Mouse (Mus musculus) lung, embryonic 14.5 days (tissue): ENCODE measurements around the gene Donson. TPM values are rescaled to one million over a fixed set of nuclear protein-coding genes. Genes with fewer than 3 reads are reported as not detected.

ENCODE experiments used
- ATAC-seq: fragments of 200-750 bp; cut with Nextera tagmentation; 2 replicates; pipeline ENCODE4 v1.8.0; 2017; ENCODE audit warnings: mild to moderate bottlenecking, moderate TSS enrichment, moderate library complexity; ENCODE audit not compliant: insufficient read depth
- DNase-seq: peaks from one replicate; pipeline ENCODE4 v3.0.0-alpha.2; 2015
- H3K27ac ChIP-seq: fragments of 300-500 bp; sonication (generic); 2 replicates; pipeline ENCODE4 v1.5.1; 2014; ENCODE audit warnings: low read depth, mild to moderate bottlenecking, moderate library complexity
- H3K27me3 ChIP-seq: fragments of 300-500 bp; sonication (generic); 2 replicates; pipeline ENCODE4 v1.6.1; 2014; ENCODE audit warnings: low read length, control low read depth; ENCODE audit not compliant: insufficient read depth
- H3K36me3 ChIP-seq: fragments of 300-500 bp; sonication (generic); 2 replicates; pipeline ENCODE4 v1.6.1; 2014; ENCODE audit warnings: control low read depth; ENCODE audit not compliant: insufficient read depth
- H3K4me1 ChIP-seq: fragments of 300-500 bp; sonication (generic); 2 replicates; pipeline ENCODE4 v1.6.1; 2014; ENCODE audit warnings: antibody characterized with exemption, control low read depth; ENCODE audit not compliant: insufficient read depth
- H3K4me2 ChIP-seq: fragments of 300-500 bp; sonication (generic); 2 replicates; pipeline ENCODE4 v1.6.1; 2014; ENCODE audit warnings: mild to moderate bottlenecking
- H3K4me3 ChIP-seq: fragments of 300-500 bp; sonication (generic); 2 replicates; pipeline ENCODE4 v1.5.1; 2014; ENCODE audit warnings: low read depth, low read length
- H3K9ac ChIP-seq: fragments of 300-500 bp; sonication (generic); 2 replicates; pipeline ENCODE4 v1.6.1; 2014
- H3K9me3 ChIP-seq: fragments of 300-500 bp; sonication (generic); 2 replicates; pipeline ENCODE4 v1.6.1; 2016; ENCODE audit warnings: low read depth, low read length, control low read depth
- CTCF ChIP-seq: IDR thresholded peaks from 2 replicates; pipeline ENCODE4 v1.5.1; 2016; ENCODE audit warnings: antibody characterized with exemption, low read depth
- WGBS: fragments of 180-500 bp; shearing (Covaris S2); extraction: QIAGEN DNeasy Blood & Tissue Kit; methylation state at CpG from one replicate; pipeline ENCODE4 v1.1.7; 2014; 5-methylcytosine and 5-hydroxymethylcytosine counted together
- polyA plus RNA-seq: library from polyadenylated mRNA; unstranded; fragments of >200 nt; fragmentation: Nextera tagmentation; extraction: Ambion mirVana; gene quantifications from 2 replicates; pipeline ENCODE4 v1.2.1, GENCODE M21; 2014

The Donson gene
- polyA plus RNA-seq, 1 experiment from 2014 or later: 34.4 TPM

DNA sequence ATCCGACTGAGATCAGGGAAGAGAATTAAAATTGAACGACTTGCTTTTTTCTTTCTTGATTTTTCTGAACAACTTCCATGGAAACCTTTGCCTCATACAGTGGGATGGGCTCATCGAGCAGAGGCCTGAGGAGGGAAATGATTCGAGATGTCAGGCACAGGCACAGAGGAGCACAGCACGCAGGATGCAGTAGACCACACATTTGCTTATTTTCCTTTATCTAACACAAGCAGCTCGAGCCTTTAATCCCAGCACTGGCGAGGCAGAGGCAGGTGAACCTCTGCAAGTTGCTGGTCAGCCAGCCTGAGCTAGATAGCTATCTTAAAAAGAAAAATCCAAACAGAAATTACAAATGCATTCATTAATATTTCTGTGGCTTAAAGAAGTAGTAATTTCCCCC is 1.2 kb upstream of the Donson start:
- H3K27me3 ChIP-seq: no peaks in the 10 kb centered on the region
- DNase-seq: no peak
- no peak for ATAC-seq
- TF ChIP-seq CTCF: no peak
- peak overlapping the region; percentile 81 for H3K4me2 ChIP-seq
- WGBS: 36% methylated on average over 7 of the region's 7 CpGs
- no peaks in the 10 kb centered on the region for H3K9me3 ChIP-seq
- no peaks in the 10 kb centered on the region; the same call in 1 of the 2 replicates for H3K4me1 ChIP-seq
- H3K9ac ChIP-seq: 0 out of 2 replicates have a peak overlapping the region, but pooled peaks have one; percentile 17
- peaks cover 16% of the 10 kb centered on the region; the same call in 1 of the 2 replicates for H3K36me3 ChIP-seq
- no peak overlapping the region for H3K27ac ChIP-seq
- peak overlapping the region; percentile 89; the same call in 1 of the 2 replicates for H3K4me3 ChIP-seq

DNA sequence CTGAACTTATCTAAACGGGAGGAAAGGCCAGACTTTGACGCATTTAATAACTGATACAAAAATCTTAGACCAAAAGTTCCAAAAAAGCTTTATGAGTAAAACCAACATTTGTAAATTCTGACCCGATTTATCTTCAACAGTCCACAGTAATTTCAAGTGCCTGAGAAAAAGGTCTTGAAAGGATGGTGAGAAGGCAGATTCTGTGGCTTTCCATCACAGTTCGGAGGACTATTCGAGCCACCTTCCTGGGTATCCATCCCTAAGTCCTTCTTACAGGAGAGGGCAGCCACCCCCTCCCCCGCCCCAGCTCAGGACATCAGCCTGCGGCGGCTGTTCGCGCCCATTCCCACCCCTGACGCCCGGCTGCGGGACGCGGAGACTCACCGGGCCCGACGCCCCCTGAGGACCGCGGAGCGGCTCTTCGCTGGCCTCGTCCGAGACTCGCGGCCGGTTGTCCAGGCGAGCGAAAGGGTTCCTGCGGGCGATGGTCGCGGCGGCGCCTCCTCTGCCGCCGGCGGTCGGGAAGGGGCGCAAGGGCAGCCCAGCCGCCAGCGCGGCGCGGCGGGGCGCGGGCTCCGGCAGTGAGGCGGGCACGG is 449 bp downstream of the Donson start:
- H3K4me1 ChIP-seq: no peaks in the 10 kb centered on the region; the same call in 1 of the 2 replicates
- no peaks in the 10 kb centered on the region for H3K27me3 ChIP-seq
- no peak for TF ChIP-seq CTCF
- peak; percentile 74 for ATAC-seq
- WGBS: 1% methylated on average over 45 of the region's 51 CpGs
- DNase-seq: no peak
- H3K9me3 ChIP-seq: no peaks in the 10 kb centered on the region
- H3K36me3 ChIP-seq: peaks cover 26% of the 10 kb centered on the region
- H3K4me2 ChIP-seq: peak overlapping the region; percentile 81
- H3K4me3 ChIP-seq: peak overlapping the region; percentile 89
- peak overlapping the region; percentile 85 for H3K9ac ChIP-seq
- peak overlapping the region; percentile 74; the same call in 1 of the 2 replicates for H3K27ac ChIP-seq

DNA sequence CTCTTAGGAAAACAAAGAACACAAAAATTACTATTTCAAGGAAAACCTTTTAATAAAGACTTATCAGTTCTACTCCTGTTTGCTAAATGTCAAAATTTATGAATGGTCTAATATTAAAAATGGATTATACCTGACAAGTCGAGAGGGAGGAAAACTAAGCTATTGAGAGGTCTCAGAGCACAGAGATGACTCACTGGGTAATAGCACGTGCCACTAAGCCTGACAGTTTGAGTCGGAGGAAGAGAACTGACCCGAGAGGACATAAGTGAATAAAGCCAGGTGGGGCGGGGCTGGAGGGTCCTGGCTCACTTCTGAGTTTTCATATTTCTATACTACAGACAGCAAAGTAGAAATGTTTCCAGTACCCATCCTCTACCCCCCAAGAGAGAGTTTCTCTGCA is 2.2 kb downstream of the Donson start:
- DNase-seq (no peak), ATAC-seq (no peak)
- H3K27me3 ChIP-seq: no peaks in the 10 kb centered on the region
- no peaks in the 10 kb centered on the region for H3K9me3 ChIP-seq
- no peak overlapping the region for H3K9ac ChIP-seq
- no peak overlapping the region for H3K27ac ChIP-seq
- no peak overlapping the region for H3K4me3 ChIP-seq
- WGBS: 74% methylated on average over 5 of the region's 5 CpGs
- no peak for TF ChIP-seq CTCF
- H3K36me3 ChIP-seq: peaks cover 43% of the 10 kb centered on the region
- no peak overlapping the region for H3K4me2 ChIP-seq
- H3K4me1 ChIP-seq: no peaks in the 10 kb centered on the region; the same call in 1 of the 2 replicates

DNA sequence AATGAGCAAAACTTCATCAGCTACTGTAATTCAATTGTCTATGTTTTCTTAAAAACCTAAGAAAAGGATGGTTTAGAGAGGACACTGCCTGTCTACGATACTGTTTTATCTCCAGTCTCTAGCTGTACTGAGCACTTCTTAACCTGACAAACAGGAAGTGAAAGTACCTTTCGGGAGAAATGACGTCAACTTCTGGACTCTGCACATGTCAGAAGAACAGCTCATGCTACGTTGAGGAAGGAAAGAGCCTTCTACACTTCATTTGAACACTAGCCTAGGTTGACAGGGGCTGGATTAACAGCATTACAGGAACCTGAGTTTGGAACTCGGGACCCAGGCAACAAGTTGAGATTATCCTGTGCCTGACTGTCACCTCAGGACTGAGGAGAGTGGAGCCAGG is 3.0 kb downstream of the Donson start:
- 82% methylated on average over 5 of the region's 5 CpGs for WGBS
- TF ChIP-seq CTCF: no peak
- H3K9me3 ChIP-seq: no peaks in the 10 kb centered on the region
- DNase-seq (no peak), ATAC-seq (no peak)
- H3K36me3 ChIP-seq: peaks cover 52% of the 10 kb centered on the region
- H3K4me1 ChIP-seq: no peaks in the 10 kb centered on the region; the same call in 1 of the 2 replicates
- H3K9ac ChIP-seq: no peak overlapping the region
- H3K27me3 ChIP-seq: no peaks in the 10 kb centered on the region
- no peak overlapping the region for H3K27ac ChIP-seq
- no peak overlapping the region for H3K4me2 ChIP-seq
- no peak overlapping the region for H3K4me3 ChIP-seq

DNA sequence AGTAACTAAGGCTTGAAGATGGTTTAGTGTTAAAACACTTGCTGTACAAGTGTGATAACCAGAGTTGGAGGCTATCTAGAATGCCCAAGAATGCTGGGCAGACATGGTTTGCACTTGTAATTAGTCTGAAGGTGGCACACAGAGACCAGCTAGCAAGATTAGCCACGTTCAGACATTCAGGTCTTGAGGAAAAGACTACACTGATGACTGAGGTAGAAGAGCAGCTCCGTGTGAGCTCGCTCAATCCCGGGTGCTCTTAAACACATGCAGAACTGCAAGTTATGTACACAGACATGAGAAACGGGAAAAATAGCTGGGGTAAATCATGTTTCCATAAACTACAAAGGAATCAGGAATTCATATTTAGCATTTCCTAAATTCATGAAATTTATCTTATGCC is 7.9 kb downstream of the Donson start:
- Histone ChIP-seq H3K36me3 (peaks cover 92% of the 10 kb centered on the region), H3K4me3 (no peak overlapping the region), H3K27ac (no peak overlapping the region), H3K27me3 (no peaks in the 10 kb centered on the region), H3K9me3 (no peaks in the 10 kb centered on the region), H3K4me2 (no peak overlapping the region), H3K9ac (no peak overlapping the region), H3K4me1 (no peaks in the 10 kb centered on the region)
- ATAC-seq (no peak), DNase-seq (no peak)
- WGBS: 65% methylated on average over 5 of the region's 5 CpGs
- no peak for TF ChIP-seq CTCF

DNA sequence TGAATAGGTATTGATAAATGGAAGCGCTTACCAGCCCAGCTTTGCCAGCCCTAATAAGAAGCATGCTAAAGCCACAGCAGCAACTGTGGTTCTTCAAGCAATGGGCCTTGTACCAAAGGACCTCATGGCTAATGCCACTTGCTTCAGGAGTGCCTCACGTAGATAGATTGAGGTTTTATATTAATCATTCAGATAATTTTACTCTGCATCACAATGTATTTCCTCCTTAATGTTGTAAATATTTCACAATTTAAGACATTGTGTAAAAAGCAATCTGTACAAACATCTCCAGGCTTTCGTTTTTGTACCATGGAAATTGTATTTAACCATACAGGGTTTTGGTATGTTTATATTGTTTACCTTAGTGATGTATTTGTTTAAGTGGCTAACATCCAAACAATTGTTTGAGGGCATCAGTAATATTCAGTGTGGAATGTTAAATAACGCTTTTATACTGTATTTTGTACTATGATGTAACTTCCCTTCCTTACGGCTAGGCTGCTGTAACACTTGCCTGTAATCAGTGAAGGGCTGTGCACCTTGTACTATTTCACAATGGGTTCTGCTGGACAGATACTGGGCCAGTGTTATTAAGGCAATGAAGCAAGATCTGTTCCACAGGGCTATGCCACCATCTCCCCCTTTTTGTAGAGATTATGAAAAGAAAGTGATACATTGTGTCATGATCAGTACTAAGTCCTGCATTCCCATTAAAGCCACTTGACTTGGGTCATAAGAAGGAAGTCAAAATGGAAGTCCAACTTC is 10.2 kb downstream of the Donson start:
- 81% methylated on average over 5 of the region's 5 CpGs for WGBS
- TF ChIP-seq CTCF: no peak
- no peaks in the 10 kb centered on the region for H3K4me1 ChIP-seq
- no peaks in the 10 kb centered on the region for H3K27me3 ChIP-seq
- no peak overlapping the region for H3K27ac ChIP-seq
- no peak overlapping the region for H3K9ac ChIP-seq
- H3K4me3 ChIP-seq: no peak overlapping the region
- DNase-seq (no peak), ATAC-seq (no peak)
- peaks cover 93% of the 10 kb centered on the region for H3K36me3 ChIP-seq
- H3K9me3 ChIP-seq: no peaks in the 10 kb centered on the region
- no peak overlapping the region for H3K4me2 ChIP-seq

DNA sequence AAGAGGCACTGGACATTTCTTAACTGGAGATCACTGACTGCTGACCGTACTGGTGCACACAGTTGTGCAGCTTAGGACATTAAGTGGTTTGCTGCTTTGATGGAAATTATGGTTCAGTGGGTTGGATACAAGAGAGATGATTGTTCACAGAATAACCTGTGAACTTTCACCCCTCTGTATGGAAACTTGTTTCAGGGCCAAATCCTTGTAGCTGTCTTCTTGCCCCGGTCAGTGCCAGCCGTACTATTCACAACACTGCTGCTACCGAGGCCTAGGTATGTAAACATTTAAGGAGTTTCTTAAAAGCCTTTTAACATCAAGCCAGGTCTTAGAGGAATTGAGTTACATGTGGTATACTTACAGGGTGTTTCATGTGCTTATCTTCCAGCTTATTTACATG is 14.1 kb downstream of the Donson start:
- H3K9ac ChIP-seq: no peak overlapping the region
- H3K4me2 ChIP-seq: no peak overlapping the region
- ATAC-seq (no peak), DNase-seq (no peak)
- WGBS: 75% methylated on average over 4 of the region's 4 CpGs
- H3K4me1 ChIP-seq: no peaks in the 10 kb centered on the region
- peaks cover 94% of the 10 kb centered on the region for H3K36me3 ChIP-seq
- no peak overlapping the region for H3K27ac ChIP-seq
- no peaks in the 10 kb centered on the region for H3K9me3 ChIP-seq
- no peak overlapping the region for H3K4me3 ChIP-seq
- TF ChIP-seq CTCF: no peak
- no peaks in the 10 kb centered on the region for H3K27me3 ChIP-seq
